Mouse (Mus musculus) thymus, adult 2 months (tissue): ENCODE data around the gene Bgn.

Experiments
- CTCF ChIP-seq: fragments of 200-500 bp; IDR thresholded peaks from 2 replicates; pipeline ENCODE4 v1.5.1; 2012; ENCODE audit warnings: mild to moderate bottlenecking, control low read depth, low read length, moderate library complexity, borderline replicate concordance; ENCODE audit not compliant: control insufficient read depth, poor library complexity, insufficient read depth; ENCODE audit errors: extremely low read depth
- POLR2A ChIP-seq: fragments of 200-500 bp; IDR thresholded peaks from 2 replicates; pipeline ENCODE4 v1.6.1; 2012; ENCODE audit warnings: mild to moderate bottlenecking, low read length, control low read depth, moderate library complexity; ENCODE audit not compliant: control insufficient read depth, poor library complexity, insufficient read depth; ENCODE audit errors: extremely low read depth

DNA sequence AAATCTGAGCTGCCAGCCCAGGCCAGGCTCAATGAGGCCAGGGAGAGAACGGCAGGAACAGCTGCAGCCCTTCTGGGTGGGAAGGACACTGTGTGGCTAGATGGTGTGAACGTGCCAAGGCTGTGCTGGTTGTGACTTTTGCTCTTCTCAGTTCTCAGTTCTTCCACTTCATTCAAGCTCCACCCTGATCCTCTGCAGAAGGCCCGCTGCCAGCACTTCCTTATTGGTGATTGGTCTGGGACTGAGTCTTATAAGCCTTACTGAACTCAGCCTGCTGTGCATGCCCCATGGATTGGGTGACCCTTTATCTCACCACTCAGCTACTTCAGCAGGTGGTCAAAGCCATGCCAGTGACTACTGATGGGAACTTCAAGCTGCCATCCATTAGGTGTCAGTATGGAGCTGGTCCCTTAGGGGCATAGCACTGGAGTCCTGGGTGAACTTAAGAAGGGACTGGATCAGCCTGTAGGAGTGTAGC is 43.0 kb downstream of the Bgn start:
- TF ChIP-seq CTCF (no peak), POLR2A (no peak)
